Mouse (Mus musculus) cerebellum, adult 2 months (tissue): ENCODE results near the gene Spred1.

ENCODE experiments used
- CTCF ChIP-seq: fragments of 200-500 bp; IDR thresholded peaks from 2 replicates; pipeline ENCODE4 v1.5.1; 2011; ENCODE audit warnings: low read depth, mild to moderate bottlenecking, control low read depth, low read length, moderate library complexity, borderline replicate concordance; ENCODE audit not compliant: insufficient read depth
- POLR2A ChIP-seq: fragments of 200-500 bp; IDR thresholded peaks from 2 replicates; pipeline ENCODE4 v1.6.1; 2011; ENCODE audit warnings: low read length, control low read depth, borderline replicate concordance; ENCODE audit not compliant: insufficient read depth

GRCm38 (mm10) chr2:117138932-117139331, 17.8 kb downstream of the Spred1 start:
- TF ChIP-seq CTCF (no peak), POLR2A (no peak)
